Mouse (Mus musculus): ENCODE data around the gene Clstn2. TPM values are rescaled to one million over a fixed set of nuclear protein-coding genes. Genes with fewer than 3 reads are reported as not detected.
A peak's percentile ranks its signal among the peaks of the same experiment; 100 is the strongest.

Gene Clstn2
- total RNA-seq (2022): under 1 TPM; 0.38 to 0.59 (median 0.49) TPM

- DNase-seq (ENCODE audit: low spot score): no peak
These were observed at the start of gene Clstn2 for GRCm38 (mm10) chr9:98032573-98033272. Gene Clstn2, minus strand, starts transcription at chr9:98033181.

DNA sequence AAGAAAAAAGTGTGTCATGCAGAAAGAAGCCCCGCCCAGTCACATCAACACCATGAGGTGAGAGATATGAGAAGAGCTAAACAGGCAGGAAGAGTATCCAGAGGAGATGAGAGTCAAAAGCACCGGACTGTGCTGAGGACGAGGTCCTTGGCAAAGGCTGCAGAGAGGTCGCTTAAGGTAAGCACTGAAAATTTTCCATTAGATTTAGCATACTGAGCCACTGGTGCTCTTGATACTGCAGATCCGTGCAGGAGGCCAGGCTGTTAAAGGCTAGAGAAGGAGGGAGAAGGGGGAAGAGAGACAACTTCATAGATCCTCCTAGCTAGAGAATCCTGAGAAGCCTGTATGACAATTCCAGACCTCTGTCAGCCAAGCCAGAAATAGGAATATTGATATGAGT lies 34.8 kb upstream of the Clstn2 start:
- no peak for DNase-seq (ENCODE audit: low spot score)

GRCm38 (mm10) chr9:98061646-98062045 lies 28.7 kb upstream of the Clstn2 start:
- no peak for DNase-seq (ENCODE audit: low spot score)

- DNase-seq (ENCODE audit: low spot score): no peak
These were observed 24.3 kb upstream of the Clstn2 start for GRCm38 (mm10) chr9:98057291-98057690.

- no peak for DNase-seq (ENCODE audit: low spot score)
These were observed 18.4 kb upstream of the Clstn2 start for GRCm38 (mm10) chr9:98051343-98051742.

DNA sequence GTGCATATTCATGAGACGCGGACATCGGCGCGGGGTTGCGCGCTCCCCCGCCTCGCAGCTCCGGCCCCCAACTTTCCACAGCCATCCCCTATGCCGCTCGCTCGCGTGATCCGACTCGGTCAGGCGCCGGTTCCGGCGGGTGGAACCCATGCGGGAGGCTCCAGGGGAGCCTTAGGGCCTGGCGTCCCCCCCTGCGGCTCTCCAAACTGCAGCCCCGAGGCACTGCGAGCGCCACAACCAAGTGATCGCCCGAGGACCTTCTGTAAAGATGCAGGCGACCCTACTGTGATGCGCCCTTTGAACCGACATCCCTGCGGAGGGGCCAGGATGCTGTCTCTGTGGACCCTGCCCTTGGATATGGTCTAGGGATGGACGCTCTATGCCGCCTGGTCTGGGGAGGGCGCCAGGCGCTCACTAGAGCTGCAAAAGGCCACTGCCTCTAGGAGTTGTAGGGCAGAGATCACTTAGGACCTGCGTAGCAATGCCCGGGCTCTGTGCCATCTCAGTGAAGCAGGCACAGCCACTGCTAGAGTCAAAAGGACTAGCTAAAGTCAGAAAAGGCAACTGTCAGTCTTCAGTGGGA lies 383 bp upstream of the Clstn2 start:
- no peak for DNase-seq (ENCODE audit: low spot score)

DNA sequence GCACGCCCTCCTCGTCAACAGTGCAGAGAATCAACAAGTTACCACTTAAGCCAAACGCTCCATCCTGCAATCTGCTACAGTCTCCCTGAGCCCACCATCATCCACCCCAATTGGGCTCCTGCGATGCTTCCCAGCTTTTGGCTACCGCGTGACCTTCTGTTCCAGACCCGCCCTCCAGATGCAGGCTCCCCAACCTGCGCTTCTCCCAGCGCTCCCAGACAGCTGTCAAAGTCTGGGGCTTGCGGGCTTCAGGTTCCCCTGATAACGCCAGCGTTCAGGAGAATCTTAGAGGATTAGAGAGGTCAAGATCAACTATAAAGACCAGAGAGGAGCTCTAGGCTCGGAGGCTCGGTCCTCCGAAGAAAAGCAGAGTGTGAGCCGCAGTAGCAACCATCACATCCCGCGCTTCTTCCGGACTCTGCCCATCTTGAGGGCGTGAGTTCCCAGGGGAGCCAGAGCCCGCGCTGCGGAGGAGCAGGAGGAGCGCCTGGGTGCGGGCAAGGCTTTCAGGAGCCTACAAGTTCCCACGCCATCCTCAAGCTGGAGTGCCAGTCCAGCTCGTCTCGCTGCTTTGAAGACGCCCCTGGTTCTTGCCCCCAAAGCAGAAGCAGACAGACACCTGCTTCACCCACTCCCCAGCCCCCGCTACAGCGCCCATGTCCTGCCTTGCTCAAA lies 946 bp downstream of the Clstn2 start:
- no peak for DNase-seq (ENCODE audit: low spot score)

- peak; percentile 18 for DNase-seq (ENCODE audit: low spot score)
These were observed 2.3 kb downstream of the Clstn2 start for GRCm38 (mm10) chr9:98030715-98031114.

GRCm38 (mm10) chr9:98025548-98025947 lies 7.4 kb downstream of the Clstn2 start:
- DNase-seq (ENCODE audit: low spot score): no peak

- DNase-seq (ENCODE audit: low spot score): no peak
These were observed 9.9 kb downstream of the Clstn2 start for GRCm38 (mm10) chr9:98023069-98023468.

DNA sequence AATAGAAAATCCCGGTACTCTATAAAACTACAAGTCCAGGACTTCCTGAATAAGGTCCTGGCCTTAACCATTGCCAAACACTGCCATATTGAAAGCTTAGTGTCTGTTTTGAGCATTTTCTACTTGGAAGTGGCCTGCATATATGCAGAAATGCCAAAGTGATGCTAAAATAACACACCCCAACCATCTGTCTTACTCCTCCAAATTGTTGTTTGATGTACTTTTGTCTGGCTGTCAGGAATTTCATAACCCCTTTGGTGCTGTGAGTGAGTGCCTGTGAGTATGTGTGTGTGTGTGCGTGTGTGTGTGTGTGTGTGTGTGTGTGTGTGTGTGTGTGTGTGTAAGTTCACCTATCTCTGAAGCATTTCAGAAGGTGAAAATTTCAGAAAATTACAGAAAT lies 13.1 kb downstream of the Clstn2 start:
- DNase-seq (ENCODE audit: low spot score): no peak

- DNase-seq (ENCODE audit: low spot score): peak; percentile 9
These were observed 14.3 kb downstream of the Clstn2 start for GRCm38 (mm10) chr9:98018687-98019086.

GRCm38 (mm10) chr9:98016576-98016975 lies 16.4 kb downstream of the Clstn2 start:
- no peak for DNase-seq (ENCODE audit: low spot score)

DNA sequence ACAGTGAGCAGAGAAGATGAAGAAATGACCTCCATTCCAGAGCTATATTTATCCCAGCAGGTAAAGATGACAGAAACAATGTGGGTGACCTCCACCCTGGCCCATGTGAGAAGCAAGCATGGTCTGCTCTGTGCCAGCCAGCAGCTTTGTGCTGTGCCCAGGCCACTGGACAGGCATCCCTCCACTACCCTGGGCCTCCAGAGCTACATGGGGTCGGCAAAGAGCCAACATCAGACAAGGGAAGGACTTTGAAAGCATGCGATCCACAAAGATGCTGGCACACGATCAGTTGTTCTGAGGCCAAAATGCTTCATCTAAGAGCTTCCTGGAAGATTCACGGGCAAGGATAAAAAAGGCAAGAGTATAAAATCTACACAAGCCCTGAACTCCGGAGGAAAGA lies 36.6 kb downstream of the Clstn2 start:
- DNase-seq (ENCODE audit: low spot score): no peak

GRCm38 (mm10) chr9:97995723-97996122 lies 37.3 kb downstream of the Clstn2 start:
- DNase-seq (ENCODE audit: low spot score): no peak

DNA sequence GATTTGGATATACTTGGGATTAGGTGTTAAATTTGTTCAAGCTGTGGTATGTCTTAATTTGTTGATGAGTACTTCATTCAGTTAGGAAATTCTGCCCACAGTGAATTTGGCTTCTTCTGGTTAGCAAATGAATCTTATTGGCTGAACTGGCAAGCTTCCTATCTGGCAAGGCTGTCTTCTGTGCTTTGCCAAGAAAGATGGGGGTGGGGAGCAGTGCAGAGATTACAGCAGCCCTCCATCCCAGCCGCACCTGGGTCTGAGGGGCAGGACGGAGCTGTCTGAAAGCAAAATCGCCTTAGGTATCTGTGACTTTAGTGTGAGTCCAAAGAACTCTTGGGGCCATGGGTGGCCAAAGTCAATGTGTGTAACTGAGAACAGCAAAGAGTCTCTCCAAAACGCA lies 40.9 kb downstream of the Clstn2 start:
- no peak for DNase-seq (ENCODE audit: low spot score)

DNA sequence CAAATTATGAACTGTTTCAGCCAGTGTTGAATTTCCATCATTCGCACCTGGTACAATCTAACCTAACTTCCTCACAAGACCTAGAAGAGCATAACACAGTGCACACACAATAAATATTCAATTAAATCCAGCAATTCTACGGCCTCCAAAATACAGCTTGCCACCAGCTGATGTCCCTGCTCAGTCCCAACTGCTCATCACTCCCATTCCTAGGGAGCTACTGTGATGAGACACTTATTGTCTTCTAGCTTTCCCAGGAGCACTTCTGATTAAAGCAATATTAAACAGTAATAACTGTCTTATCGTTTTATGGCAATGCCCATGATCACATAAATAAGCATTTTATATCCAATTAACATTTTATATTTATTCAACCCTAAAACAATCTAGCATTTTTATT lies 55.6 kb downstream of the Clstn2 start:
- no peak for DNase-seq (ENCODE audit: low spot score)

DNA sequence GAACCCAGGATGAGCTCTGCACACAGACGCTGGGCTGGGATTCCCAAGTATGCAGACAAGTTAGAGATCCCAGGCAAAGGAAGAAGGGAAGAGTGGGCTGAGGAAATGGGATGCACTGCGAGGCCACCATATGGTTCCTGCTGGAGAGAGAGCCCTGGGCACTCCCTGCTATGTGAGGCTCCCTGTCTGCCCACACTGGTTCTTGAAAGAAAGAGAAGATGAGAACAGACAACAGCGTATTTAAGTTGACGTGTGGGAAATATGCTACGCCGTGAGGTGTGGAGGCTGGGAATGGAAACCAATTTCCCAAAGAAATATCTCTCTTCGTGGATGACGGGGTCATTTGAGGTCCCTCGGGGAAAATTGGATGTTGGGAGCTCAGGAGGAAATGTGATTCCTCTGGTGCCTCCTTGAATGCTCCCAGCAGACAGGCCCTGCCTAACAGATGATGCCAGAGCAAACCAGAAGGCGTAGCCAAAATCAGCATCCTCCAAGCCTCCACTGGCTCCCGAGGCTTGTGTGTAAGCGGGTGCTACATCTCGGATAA lies 58.1 kb downstream of the Clstn2 start:
- no peak for DNase-seq (ENCODE audit: low spot score)

- no peak for DNase-seq (ENCODE audit: low spot score)
These were observed 66.3 kb downstream of the Clstn2 start for GRCm38 (mm10) chr9:97966691-97967090.

GRCm38 (mm10) chr9:97957508-97957907 lies 75.5 kb downstream of the Clstn2 start:
- no peak for DNase-seq (ENCODE audit: low spot score)

- DNase-seq (ENCODE audit: low spot score): no peak
These were observed 76.4 kb downstream of the Clstn2 start for GRCm38 (mm10) chr9:97956407-97957106.

- DNase-seq (ENCODE audit: low spot score): no peak
These were observed 79.1 kb downstream of the Clstn2 start for GRCm38 (mm10) chr9:97953746-97954359.

Data from heart, adult 8-10 months (tissue).